Mouse (Mus musculus): ENCODE data around the gene Fbxo33.
A peak's percentile ranks its signal among the peaks of the same experiment; 100 is the strongest.
"Not testable (repeated sequence)": the region's sequence is repeated elsewhere in the genome, so short reads cannot be mapped to it uniquely, and the experiment has no call there.

The Fbxo33 gene

DNA sequence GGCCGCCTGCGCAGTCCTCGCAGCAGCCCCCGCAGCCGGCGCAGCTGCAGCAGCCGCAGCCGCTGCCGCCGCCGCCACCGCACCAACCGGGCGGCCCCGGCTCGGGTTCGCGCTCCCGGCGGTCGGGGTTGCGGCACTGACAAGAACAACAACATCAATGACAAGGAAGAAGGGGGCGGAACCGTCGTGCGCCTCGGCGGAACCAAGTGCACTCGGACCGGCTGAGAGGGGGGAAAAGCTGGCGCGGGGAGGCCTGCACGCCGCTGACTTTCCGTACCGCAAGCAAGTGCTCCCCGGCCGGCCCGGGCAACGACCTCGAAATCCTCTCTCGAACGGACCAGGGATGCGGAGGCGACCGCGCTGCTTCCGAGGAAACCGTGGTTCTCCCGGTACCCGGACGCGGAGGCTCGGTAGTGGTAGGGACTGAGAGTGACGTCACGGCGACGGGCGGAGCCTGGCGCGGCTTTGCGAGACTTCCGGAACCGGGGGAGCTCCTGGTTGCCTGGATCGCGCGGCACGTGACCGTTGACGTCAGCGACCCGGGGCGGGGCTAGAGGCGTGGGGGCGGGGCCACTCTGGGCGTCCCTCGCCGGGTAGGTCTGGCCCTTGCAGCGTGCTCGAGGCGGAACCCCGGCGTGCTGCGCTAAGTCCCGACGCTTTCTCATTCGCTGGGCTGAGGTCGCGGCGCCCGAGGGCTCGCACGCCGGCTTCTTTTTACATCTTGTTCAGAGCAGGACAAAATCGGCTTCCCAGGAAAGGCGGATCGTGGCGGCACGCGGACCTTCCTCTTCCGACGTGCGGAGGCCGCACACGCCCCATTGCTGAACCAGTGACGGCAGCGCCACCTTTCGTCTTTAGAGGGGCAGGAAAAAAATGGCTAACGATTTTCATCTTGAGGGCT is at the start of gene Fbxo33:
Gene Fbxo33 (minus strand): TSS at position 401 of the 901 bp plus-strand sequence.
- peak; percentile 90 to 96 for DNase-seq (ENCODE audit: low spot score in 2 of 2)

GRCm38 (mm10) chr12:59265942-59266231 is 46.4 kb upstream of the Fbxo33 start:
- DNase-seq (ENCODE audit: low spot score in 2 of 2), result no peak

DNA sequence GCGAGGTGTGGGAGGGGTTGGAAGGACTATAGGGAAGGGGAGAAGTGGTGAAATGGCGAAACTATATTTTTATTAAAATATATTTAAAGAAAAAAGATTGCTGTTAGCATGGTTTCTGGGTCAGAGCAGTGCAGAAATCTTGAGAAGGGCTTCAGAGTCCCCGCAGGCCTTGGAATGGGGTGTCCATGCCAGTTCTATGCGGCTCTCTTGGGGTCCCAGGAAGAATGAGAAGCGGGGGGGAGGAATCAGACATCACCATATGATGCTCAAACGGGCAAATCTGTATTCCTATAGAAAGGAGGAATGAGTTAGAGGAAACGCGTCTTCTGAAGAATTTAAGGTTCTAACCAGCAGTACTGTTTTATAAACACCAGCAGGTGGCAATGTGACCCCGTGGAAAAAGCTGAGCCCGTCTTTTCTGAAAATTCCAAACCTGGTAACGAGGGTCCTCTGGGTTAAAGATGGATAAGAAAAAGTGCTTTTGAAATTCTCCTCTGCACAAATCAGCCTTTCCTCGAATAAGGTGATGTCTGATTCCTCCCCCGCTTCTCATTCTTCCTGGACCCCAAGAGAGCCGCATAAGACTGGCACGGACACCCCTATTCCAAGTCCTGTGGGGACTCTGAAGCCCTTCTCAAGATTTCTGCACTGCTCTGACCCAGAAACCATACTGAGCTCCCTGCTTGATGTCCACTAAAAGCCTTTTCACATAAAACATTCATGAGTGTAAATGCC is 45.8 kb upstream of the Fbxo33 start:
- peak in 1 of 2 experiments; percentile 57 for DNase-seq (ENCODE audit: low spot score in 2 of 2)

- no peak for DNase-seq (ENCODE audit: low spot score in 2 of 2)
These were observed 43.3 kb upstream of the Fbxo33 start for GRCm38 (mm10) chr12:59262841-59263240.

DNA sequence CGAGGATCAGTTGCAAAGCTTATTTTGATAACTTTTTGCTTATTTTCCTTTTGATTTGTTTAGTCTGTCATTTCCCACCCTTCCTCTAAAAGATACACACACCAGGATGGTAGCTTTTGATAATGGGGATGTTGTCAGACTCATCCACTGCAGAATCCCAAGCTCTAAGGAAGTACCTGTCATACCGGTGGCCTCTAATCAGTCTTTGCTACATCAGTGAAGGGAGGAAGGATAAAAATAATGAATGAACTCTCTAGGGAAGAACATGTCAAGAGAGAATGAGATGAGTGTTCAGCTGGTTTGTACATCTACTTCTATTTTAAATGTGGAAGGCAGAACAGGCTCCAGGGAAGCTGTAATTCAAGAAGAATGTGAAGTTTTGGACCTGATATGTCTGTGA is 41.3 kb upstream of the Fbxo33 start:
- no peak for DNase-seq (ENCODE audit: low spot score in 2 of 2)

DNA sequence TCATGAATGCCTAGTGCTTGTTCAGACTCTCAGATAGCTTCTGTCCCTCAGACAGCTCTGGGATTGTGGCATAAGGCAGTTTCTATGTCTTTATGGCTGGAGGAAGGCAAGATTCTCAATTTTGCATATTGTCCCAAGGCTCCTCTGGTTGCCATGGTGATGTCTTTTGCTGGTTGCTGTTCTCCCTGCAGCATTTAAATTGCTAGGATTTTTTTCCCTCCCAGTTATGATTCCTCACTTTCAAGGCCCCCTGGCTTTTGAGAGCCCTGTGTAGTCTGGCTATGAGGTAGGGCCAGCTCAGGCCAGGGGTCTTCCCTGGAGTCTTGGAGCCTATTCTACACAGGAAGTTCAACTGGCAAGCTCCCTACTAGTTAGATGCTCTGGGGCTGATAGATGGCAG is 40.8 kb upstream of the Fbxo33 start:
- DNase-seq (ENCODE audit: low spot score in 2 of 2), result peak; percentile 35 to 65

DNA sequence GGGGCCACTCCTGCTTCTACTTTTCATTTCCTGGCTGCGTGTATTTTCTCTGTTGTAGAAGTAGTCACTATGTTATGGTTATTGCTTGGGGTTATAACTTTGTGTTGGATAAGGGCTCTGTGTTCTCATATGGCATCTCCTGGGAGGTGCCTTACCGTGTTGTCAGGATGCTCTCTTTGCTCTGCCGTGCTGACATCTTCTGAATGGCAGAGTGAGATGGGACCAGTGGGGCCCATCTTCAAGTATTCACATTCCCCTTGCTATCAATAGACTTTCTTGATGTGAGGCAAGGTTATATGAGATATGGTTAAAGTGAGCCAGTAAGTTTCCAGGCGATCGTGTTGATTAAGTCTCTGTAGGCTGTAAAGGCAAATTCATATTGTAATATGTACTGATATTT is 39.5 kb upstream of the Fbxo33 start:
- no peak for DNase-seq (ENCODE audit: low spot score in 2 of 2)

DNA sequence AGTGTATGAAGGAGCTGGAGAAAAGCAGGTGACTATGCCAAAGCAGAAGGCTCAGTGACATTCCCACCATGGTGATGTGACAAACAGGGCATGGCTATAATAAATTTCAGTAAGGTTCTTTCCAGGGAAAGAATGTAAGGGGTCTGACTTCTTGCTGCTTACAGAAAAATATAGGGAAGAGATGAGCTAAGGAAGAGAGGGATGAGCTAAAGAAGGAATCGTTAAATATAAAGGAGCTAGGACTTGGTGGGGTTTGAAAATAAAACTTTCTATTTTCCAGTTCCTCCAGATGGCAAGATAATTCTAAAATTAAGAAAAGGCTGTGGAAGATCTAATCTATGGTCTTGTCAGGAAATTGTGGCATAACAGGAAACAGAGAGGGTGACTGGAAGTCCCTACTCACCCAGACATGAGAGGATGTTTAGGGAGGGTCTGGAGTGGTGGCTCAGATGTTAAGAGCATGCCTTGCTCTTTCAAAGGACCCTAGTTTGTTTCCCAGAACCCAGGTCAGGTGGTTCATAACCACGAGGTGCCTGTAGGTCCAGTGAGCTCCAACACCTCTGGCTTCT is 30.8 kb upstream of the Fbxo33 start:
- DNase-seq (ENCODE audit: low spot score in 2 of 2), result no peak

DNA sequence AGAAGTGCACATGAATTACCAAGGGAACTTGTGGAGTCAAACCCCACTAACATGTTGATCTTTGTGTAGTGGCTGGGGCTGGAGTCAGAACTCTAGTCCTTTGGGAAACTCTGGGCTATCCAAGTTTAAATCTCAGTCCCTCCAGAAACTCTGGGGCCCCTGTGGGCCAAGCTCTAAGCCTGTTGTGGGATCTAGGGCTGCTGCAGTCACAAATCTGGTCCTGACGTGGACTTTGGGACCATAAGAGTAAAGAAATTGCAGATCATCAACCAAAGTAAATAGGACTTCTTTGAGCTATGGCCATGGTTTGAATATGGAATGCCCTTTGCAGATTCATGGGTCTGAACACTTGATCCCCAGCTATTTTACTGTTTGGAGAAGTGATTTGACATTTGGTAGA is 29.4 kb upstream of the Fbxo33 start:
- DNase-seq (ENCODE audit: low spot score in 2 of 2), result no peak

- DNase-seq (ENCODE audit: low spot score in 2 of 2), result not testable (repeated sequence)
These were observed 21.5 kb upstream of the Fbxo33 start for GRCm38 (mm10) chr12:59241031-59241430.

- no peak for DNase-seq (ENCODE audit: low spot score in 2 of 2)
These were observed 18.9 kb upstream of the Fbxo33 start for GRCm38 (mm10) chr12:59238434-59238833.

DNA sequence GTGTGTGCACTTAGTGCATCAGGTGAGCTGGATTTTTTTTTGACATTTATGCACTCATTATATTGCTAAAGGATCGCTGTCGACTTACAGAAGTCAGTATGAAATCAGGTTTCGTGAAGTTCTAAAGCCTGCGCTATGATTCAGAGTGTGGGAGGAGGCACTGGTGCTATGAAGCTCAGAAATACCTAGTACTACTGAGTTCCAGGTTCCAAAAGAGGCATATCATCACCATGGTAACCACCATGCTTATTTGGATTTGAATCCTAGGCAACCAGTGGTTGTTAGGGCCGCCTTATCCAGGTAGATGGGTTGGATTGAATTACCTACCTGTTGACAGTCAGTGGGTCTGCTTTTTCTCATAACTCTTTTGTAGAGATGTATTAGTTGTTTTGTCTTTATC is 8.9 kb upstream of the Fbxo33 start:
- peak; percentile 53 to 71 for DNase-seq (ENCODE audit: low spot score in 2 of 2)

GRCm38 (mm10) chr12:59218640-59219321 is 744 bp downstream of the Fbxo33 start:
- peak; percentile 25 to 44 for DNase-seq (ENCODE audit: low spot score in 2 of 2)

GRCm38 (mm10) chr12:59217331-59217730 is 2.2 kb downstream of the Fbxo33 start:
- no peak for DNase-seq (ENCODE audit: low spot score in 2 of 2)

GRCm38 (mm10) chr12:59216676-59217266 is 2.8 kb downstream of the Fbxo33 start:
- DNase-seq (ENCODE audit: low spot score in 2 of 2), result no peak

- DNase-seq (ENCODE audit: low spot score in 2 of 2), result no peak
These were observed 3.3 kb downstream of the Fbxo33 start for GRCm38 (mm10) chr12:59216176-59216575.

DNA sequence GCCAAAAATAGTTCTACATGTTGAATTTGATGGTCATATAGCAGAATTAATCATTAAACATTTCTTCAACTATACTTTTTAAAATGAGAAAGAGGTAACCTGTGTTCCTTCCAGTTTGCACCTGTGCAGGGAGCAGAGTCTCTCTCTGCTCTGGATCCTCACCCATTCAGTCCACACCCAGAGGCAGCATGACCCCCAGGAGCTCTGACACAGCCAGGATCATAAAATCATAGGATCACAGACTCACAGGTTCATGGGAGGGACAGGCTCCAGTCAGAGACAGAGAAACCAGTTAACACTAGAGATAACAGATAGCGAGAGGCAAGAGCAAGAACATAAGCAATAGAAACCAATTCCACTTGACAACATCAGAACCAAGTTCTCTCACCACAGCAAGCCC is 11.7 kb downstream of the Fbxo33 start:
- no peak for DNase-seq (ENCODE audit: low spot score in 2 of 2)

GRCm38 (mm10) chr12:59207000-59207390 is 12.5 kb downstream of the Fbxo33 start:
- no peak for DNase-seq (ENCODE audit: low spot score in 2 of 2)

GRCm38 (mm10) chr12:59206208-59206999 is 13.1 kb downstream of the Fbxo33 start:
- no peak for DNase-seq (ENCODE audit: low spot score in 2 of 2)

GRCm38 (mm10) chr12:59205571-59205970 is 14.0 kb downstream of the Fbxo33 start:
- DNase-seq (ENCODE audit: low spot score in 2 of 2), result no peak

GRCm38 (mm10) chr12:59199361-59199760 is 20.2 kb downstream of the Fbxo33 start:
- no peak for DNase-seq (ENCODE audit: low spot score in 2 of 2)
